Mouse (Mus musculus) neural tube, embryonic 11.5 days (tissue): ENCODE data around the gene Cirbp. TPM values are rescaled to one million over a fixed set of nuclear protein-coding genes. Genes with fewer than 3 reads are reported as not detected.
"Not testable (repeated sequence)": the region's sequence is repeated elsewhere in the genome, so short reads cannot be mapped to it uniquely, and the experiment has no call there.

Source experiments
- ATAC-seq: fragments of 200-750 bp; cut with Nextera tagmentation; 2 replicates; pipeline ENCODE4 v1.8.0; 2017; ENCODE audit warnings: moderate number of reproducible peaks, mild to moderate bottlenecking, moderate TSS enrichment, moderate library complexity; ENCODE audit not compliant: insufficient read depth, low FRiP score, low TSS enrichment
- DNase-seq: peaks from one replicate; pipeline ENCODE4 v3.0.0-alpha.2; 2015; ENCODE audit warnings: low spot score
- H3K27ac ChIP-seq: fragments of 300-500 bp; sonication (generic); 2 replicates; pipeline ENCODE4 v1.5.1; 2014; ENCODE audit warnings: low read depth, mild to moderate bottlenecking, low read length
- H3K27me3 ChIP-seq: fragments of 300-500 bp; sonication (generic); 2 replicates; pipeline ENCODE4 v1.6.1; 2014; ENCODE audit warnings: mild to moderate bottlenecking, low read length, mixed read lengths; ENCODE audit not compliant: control insufficient read depth, insufficient read depth
- H3K36me3 ChIP-seq: fragments of 300-500 bp; sonication (generic); 2 replicates; pipeline ENCODE4 v1.6.1; 2014; ENCODE audit warnings: mild to moderate bottlenecking, low read length, moderate library complexity, mixed read lengths; ENCODE audit not compliant: control insufficient read depth, insufficient read depth
- H3K4me1 ChIP-seq: fragments of 300-500 bp; sonication (generic); 2 replicates; pipeline ENCODE4 v1.6.1; 2014; ENCODE audit warnings: low read length, mixed read lengths; ENCODE audit not compliant: control insufficient read depth, insufficient read depth
- H3K4me2 ChIP-seq: fragments of 300-500 bp; sonication (generic); 2 replicates; pipeline ENCODE4 v1.6.1; 2014; ENCODE audit warnings: low read depth, mild to moderate bottlenecking, moderate library complexity
- H3K4me3 ChIP-seq: fragments of 300-500 bp; sonication (generic); 2 replicates; pipeline ENCODE4 v1.5.1; 2014; ENCODE audit warnings: low read depth, low read length
- H3K9ac ChIP-seq: fragments of 300-500 bp; sonication (generic); 2 replicates; pipeline ENCODE4 v1.6.1; 2014; ENCODE audit warnings: mild to moderate bottlenecking, low read length
- H3K9me3 ChIP-seq: fragments of 300-500 bp; sonication (generic); 2 replicates; pipeline ENCODE4 v1.6.1; 2016; ENCODE audit warnings: low read length; ENCODE audit not compliant: control insufficient read depth
- WGBS: fragments of 180-500 bp; shearing (Covaris S2); extraction: QIAGEN DNeasy Blood & Tissue Kit; methylation state at CpG from one replicate; pipeline ENCODE4 v1.1.7; 2014; 5-methylcytosine and 5-hydroxymethylcytosine counted together
- polyA plus RNA-seq: library from polyadenylated mRNA; unstranded; fragments of >200 nt; fragmentation: Nextera tagmentation; extraction: Ambion mirVana; gene quantifications from 2 replicates; pipeline ENCODE4 v1.2.1, GENCODE M21; 2014

The Cirbp gene
- polyA plus RNA-seq, 1 experiment from 2014 or later, result 85.1 TPM

DNA sequence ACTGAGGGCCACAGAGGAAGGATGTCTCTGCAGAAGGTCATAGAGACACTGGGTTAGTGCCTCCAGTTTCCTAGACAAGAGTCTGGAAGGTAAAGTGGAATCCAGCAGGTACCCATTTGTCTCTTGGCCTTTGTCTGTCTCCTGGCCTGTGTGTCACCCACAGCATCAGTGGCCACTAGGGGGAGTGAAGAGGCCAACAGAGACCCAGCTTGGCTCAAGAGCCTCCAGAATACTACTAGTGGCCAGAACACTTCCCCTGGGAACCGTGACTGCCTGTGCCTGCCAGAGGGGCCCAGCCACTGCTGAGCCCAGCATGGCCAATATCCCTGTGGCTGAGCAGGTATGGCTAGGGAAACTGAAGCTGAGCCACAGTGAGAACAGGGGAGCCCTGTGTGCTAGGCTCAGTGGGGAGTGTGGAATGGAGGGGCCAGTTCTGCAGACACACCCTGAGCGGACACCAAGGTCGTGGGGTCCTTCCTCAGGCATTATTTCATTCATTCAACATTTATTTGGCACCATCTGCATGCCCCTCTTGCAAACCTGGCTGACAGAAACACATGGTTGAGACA, 33.7 kb downstream of the Cirbp start:
- Histone ChIP-seq H3K27me3 (no peaks in the 10 kb centered on the region), H3K4me3 (no peak overlapping the region), H3K36me3 (no peaks in the 10 kb centered on the region), H3K9ac (no peak overlapping the region; the same call in 1 of the 2 replicates), H3K4me2 (no peak overlapping the region), H3K4me1 (peaks cover 5% of the 10 kb centered on the region; the same call in 1 of the 2 replicates), H3K9me3 (no peaks in the 10 kb centered on the region), H3K27ac (no peak overlapping the region)
- ATAC-seq (peak; percentile 78; the same call in 1 of the 2 replicates), DNase-seq (peak; percentile 84)
- WGBS, result 51% methylated on average over 3 of the region's 3 CpGs

DNA sequence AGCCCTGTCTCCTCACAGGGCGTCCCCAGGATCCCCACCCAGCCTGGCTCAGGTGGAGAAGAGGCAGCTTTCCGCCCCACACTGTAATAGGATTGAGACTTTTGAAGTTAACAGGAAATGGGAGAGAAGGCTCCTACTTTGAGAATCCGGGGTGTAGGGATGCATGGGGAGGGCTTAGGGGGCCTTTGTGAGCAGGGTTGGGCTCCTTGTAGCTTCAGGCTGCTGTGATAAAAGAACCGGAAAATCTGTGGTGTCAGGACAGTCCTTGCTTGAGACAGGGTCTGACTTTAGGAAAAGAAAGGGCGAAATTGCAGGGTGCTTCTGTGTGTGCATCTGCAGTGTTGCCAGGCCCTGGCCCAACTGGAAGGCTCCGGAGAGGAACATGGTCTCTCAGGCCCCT, 34.7 kb downstream of the Cirbp start:
- DNase-seq (no peak), ATAC-seq (no peak)
- no peaks in the 10 kb centered on the region for H3K36me3 ChIP-seq
- 82% methylated on average over 6 of the region's 6 CpGs for WGBS
- H3K27ac ChIP-seq, result no peak overlapping the region
- H3K9ac ChIP-seq, result no peak overlapping the region
- H3K4me1 ChIP-seq, result peaks cover 5% of the 10 kb centered on the region; the same call in 1 of the 2 replicates
- H3K4me3 ChIP-seq, result no peak overlapping the region
- H3K4me2 ChIP-seq, result no peak overlapping the region
- H3K9me3 ChIP-seq, result no peaks in the 10 kb centered on the region
- H3K27me3 ChIP-seq, result no peaks in the 10 kb centered on the region

DNA sequence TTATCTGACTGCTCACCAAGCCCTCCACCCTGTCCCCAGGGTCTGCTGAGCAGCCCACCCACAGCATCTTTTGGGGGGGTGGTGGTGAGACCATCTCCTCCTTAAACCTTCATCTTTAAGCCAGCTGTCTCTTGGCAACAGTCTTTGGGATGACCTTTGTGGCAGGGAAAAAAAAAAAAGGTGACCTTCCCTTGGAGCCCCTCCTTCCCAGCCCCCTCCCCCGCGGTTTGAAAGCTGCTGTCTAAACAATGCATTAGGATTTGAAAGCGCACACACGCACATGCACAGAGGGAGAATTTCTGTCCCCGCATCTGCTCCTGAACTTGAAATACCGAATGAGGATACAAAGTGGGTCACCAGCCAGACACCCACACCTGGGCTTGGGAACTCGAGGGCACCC, 38.3 kb downstream of the Cirbp start:
- no peak overlapping the region for H3K27ac ChIP-seq
- H3K9me3 ChIP-seq, result no peaks in the 10 kb centered on the region
- H3K4me1 ChIP-seq, result peaks cover 8% of the 10 kb centered on the region
- H3K9ac ChIP-seq, result peak overlapping the region; percentile 4; the same call in 1 of the 2 replicates
- ATAC-seq, result no peak
- DNase-seq, result no peak
- no peak overlapping the region for H3K4me3 ChIP-seq
- H3K27me3 ChIP-seq, result no peaks in the 10 kb centered on the region
- 31% methylated on average over 7 of the region's 7 CpGs for WGBS
- no peaks in the 10 kb centered on the region for H3K36me3 ChIP-seq
- H3K4me2 ChIP-seq, result no peak overlapping the region

- no peak overlapping the region for H3K4me3 ChIP-seq
- H3K9me3 ChIP-seq, result no peaks in the 10 kb centered on the region
- no peak for DNase-seq
- peaks cover 12% of the 10 kb centered on the region for H3K4me1 ChIP-seq
- no peak overlapping the region for H3K4me2 ChIP-seq
- H3K27ac ChIP-seq, result no peak overlapping the region
- H3K9ac ChIP-seq, result no peak overlapping the region
- WGBS, result 74% methylated on average over 1 of the region's 1 CpGs
- H3K36me3 ChIP-seq, result no peaks in the 10 kb centered on the region
- H3K27me3 ChIP-seq, result no peaks in the 10 kb centered on the region
- no peak for ATAC-seq
Measured at GRCm38 (mm10) chr10:80207201-80207600, 41.4 kb downstream of the Cirbp start.

DNA sequence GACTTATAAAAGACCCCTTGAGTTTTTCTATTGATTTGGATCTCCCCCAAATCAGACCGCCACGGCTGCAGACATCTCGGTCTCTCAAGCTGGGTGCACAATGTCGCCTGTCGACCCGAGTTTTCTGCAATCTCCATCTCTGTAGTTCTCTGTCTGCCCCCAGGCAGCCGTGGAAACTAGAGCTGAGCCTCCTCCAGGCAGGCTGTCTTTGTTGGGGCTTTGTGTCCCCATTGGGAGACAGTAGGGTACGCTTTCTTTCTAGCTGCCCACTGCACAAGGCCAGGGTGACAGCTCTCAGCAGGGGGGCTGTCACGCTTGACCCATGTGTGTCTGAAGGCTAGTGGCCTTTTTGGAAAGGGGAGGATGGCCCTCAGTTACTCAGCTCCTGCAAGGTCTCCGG, 41.9 kb downstream of the Cirbp start:
- H3K4me1 ChIP-seq, result peaks cover 12% of the 10 kb centered on the region
- H3K36me3 ChIP-seq, result no peaks in the 10 kb centered on the region
- 51% methylated on average over 10 of the region's 10 CpGs for WGBS
- no peaks in the 10 kb centered on the region for H3K9me3 ChIP-seq
- H3K9ac ChIP-seq, result no peak overlapping the region
- ATAC-seq (no peak), DNase-seq (no peak)
- H3K27ac ChIP-seq, result no peak overlapping the region
- no peak overlapping the region for H3K4me2 ChIP-seq
- no peaks in the 10 kb centered on the region for H3K27me3 ChIP-seq
- H3K4me3 ChIP-seq, result no peak overlapping the region

DNA sequence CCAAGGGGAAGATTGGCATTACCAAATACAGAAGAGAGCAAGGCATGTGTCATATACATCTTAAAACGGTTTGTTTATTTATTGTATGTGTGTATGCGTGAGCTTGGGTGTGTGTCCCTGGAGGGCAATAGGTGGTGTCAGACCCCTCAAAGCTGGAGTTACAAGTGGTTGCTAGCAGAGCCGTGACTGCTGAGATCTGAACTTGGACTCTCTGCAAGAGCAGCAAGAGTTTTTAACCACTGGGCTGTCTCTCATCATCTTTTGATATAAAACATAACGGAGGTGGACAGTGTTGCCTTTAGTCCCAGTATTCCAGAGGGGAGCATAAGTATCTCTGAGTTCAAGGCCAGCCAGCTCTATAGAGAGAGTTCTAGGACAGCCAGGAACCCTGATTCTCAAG, 42.5 kb downstream of the Cirbp start:
- H3K27me3 ChIP-seq, result no peaks in the 10 kb centered on the region
- DNase-seq (no peak), ATAC-seq (no peak)
- H3K36me3 ChIP-seq, result no peaks in the 10 kb centered on the region
- H3K4me3 ChIP-seq, result no peak overlapping the region
- H3K9ac ChIP-seq, result no peak overlapping the region
- 76% methylated on average over 4 of the region's 4 CpGs for WGBS
- H3K4me1 ChIP-seq, result peaks cover 12% of the 10 kb centered on the region
- H3K9me3 ChIP-seq, result no peaks in the 10 kb centered on the region
- H3K4me2 ChIP-seq, result no peak overlapping the region
- H3K27ac ChIP-seq, result no peak overlapping the region

GRCm38 (mm10) chr10:80208841-80209371, 43.1 kb downstream of the Cirbp start:
- Histone ChIP-seq H3K4me2 (peak overlapping the region; percentile 32), H3K9ac (peak overlapping the region; percentile 39), H3K4me1 (peaks cover 10% of the 10 kb centered on the region), H3K36me3 (no peaks in the 10 kb centered on the region), H3K4me3 (0 out of 2 replicates have a peak overlapping the region, but pooled peaks have one; percentile 6), H3K27me3 (no peaks in the 10 kb centered on the region), H3K9me3 (no peaks in the 10 kb centered on the region), H3K27ac (0 out of 2 replicates have a peak overlapping the region, but pooled peaks have one; percentile 14)
- WGBS, result 6% methylated on average over 24 of the region's 24 CpGs
- peak; percentile 67 for ATAC-seq
- peak; percentile 71 for DNase-seq

DNA sequence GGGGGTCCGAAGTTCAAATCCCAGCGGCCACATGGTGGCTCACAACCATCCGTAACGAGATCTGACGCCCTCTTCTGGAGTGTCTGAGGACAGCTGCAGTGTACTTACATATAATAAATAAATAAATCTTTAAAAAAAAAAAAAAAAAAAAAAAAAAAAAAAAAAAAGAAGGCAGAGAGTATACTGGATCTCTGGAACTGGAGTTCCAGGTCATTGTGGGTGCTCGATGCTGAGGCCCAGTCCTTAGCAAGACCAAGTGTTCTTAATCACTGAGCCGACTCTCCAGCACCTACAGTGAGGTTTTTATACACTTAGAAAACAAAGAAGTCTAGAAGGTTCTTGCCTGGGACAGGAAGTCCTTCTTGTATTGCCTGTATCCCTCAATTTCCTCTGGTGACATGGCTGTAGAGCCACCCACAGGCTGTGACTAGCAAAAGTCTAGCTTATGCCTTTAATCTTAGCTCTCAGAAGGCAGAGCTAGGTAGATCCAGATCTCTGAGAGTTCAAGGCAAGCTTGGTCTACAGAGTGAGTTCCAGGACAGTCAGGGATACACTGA, 45.8 kb downstream of the Cirbp start:
- not testable (repeated sequence) for H3K4me1 ChIP-seq, H3K36me3 ChIP-seq, ATAC-seq, H3K9me3 ChIP-seq, H3K9ac ChIP-seq, DNase-seq, H3K4me2 ChIP-seq, H3K27ac ChIP-seq, H3K27me3 ChIP-seq, H3K4me3 ChIP-seq
- WGBS, result 77% methylated on average over 7 of the region's 7 CpGs
